Mouse (Mus musculus): ENCODE data around the gene Mum1.

The Mum1 gene

DNA sequence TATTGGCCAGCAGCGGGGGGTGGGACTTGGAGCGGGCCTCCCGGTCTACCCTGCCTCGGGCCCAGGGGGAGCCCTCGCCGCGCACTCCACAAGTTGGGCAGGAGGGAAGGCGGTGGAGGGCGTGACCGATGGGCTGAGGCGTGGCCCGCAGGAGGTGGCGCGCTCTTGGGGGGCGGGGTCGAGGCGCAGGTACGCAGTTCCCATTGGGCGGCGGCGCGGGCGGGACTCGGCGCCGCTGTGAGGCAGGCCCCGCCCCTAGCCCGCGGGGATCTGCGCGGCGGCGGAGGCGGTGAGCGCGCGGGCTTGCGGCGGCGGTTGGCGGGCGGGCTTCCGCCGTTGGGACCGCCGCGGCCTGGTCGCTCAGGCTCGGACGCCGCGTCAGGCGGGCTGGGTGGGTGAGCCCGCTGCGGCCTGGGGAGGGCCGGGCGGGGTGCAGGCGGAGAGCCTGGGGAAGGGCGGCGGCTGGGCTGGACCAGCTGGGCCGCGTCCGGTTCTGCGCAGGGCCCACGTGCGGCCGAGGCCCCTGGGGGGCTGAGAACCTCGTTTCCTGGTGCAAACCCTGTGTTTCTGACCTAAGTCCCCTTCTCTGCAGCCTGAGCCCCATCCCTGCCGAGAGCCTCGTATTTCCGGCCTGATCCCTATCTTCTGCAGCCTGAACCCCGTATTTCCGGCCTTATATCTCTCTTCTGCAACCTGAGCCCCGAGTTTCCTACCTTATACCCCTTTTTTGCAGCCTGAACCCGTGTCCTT is at the start of gene Mum1:
Gene Mum1, plus strand, starts transcription at position 19 of the 750 bp plus-strand sequence.
- peak; percentile 96 to 99 for DNase-seq (ENCODE audit: low spot score in 2 of 2)

DNA sequence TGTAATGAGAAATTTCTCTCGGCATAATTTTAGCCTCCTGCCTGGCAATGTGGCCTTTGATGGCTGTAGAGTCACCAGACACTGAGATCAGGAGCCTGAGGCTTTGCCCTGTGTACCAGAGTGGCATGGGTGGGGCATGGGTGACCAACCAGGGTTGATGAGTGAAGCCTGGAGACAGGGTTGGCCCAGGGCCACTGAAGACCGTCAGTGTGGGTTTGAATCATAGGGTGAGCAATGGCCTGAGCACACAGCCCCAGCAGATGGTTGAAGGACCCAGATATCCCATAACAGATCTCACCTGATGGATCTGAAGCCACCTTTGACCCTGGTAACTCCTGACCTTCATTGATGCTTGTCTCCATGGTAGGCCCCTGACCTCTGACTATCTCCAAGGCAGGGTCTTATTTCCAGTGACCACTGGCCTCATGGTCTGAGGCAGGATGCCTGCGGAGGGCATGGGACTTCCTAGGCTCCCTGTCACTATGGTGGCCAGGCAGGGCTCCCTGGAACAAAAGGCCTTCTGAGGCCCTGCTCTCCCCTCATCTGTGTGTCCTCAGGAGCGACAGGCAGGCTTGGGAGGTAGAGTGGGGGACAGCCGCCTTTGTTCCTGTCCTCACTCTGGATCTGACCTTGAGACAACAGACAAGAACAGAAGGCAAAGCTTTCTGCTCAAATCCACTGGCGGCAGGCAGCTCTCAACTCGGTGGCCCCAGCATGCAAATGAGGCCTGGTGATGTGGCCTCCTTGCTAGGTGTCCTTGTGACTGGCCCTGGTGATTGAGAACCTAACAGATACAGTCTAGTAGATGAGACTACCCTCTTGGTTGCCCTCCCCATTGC is 48.6 kb upstream of the Mum1 start:
- DNase-seq (ENCODE audit: low spot score in 2 of 2), result no peak

DNA sequence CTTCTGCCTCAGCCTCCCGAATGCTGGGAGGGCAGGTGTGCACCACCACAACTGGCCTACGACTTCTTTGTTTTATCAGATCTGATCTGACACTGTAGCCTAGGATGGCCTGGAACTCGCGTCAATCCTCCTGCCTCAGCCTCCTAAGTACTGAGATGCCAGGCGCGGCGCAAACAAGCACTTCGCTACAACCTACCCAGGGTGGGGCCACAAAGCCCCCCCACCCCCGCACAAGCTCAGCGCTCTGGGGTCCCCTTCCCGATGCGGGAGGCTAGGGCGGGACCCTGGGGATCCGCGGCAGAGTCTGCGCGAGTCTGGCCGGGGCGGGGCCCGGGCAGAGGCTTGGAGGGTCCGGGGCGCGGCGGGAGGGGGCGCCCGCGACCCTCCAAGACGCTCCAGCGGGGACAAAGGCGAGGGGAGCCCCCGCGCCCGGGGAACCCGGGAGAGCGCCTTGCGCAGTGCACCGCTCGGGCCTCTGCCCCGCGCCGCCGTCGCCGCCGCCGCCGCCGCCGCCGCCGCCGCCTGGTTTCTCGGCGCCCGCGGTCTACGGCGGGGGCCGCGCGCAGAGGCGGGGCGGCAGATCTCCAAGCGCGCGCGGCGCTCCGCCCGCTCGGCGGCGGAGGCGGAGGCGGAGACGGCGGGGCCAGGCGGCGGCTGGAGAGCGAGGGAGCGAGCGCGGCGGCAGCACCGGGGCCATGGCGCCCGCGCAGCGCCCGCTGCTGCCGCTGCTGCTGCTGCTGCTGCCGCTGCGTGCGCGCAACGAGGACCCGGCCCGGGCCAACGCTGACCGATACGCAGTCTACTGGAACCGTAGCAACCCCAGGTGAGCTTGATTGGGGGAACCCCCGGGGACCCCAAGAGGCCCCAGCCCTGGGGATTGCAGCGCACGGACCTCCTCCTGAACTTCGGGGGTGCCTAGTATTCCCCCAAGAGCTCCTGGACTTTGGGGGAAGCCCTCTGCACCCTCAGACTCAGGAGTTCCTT is 46.9 kb upstream of the Mum1 start, which contains the start of gene Efna2:
Gene Efna2, plus strand, starts transcription at position 415 of the 984 bp plus-strand sequence.
- no peak for DNase-seq (ENCODE audit: low spot score in 2 of 2)

- DNase-seq (ENCODE audit: low spot score in 2 of 2), result no peak
Measured at GRCm38 (mm10) chr10:80180288-80180687, 45.9 kb upstream of the Mum1 start.

- no peak for DNase-seq (ENCODE audit: low spot score in 2 of 2)
Measured at GRCm38 (mm10) chr10:80180823-80181222, 45.4 kb upstream of the Mum1 start.

DNA sequence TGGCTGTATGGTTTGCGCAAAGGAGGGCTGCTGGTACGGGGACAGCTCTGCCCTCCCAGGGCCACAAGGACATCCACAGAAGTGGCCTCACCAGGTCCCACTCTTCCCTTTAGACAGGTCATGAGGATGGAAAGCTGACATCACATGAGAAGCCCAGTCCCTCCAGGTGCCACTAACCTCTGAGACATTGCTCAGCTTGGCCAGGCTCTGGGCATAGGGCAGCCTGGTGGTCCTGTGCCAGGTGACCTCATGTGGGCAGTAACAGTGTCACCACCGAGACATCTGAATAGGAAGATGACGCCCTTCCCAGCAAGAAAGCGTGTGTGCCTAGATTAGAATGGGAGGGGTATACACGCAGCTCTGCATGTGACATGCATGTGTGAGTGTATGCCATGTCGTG is 43.7 kb upstream of the Mum1 start:
- no peak for DNase-seq (ENCODE audit: low spot score in 2 of 2)

DNA sequence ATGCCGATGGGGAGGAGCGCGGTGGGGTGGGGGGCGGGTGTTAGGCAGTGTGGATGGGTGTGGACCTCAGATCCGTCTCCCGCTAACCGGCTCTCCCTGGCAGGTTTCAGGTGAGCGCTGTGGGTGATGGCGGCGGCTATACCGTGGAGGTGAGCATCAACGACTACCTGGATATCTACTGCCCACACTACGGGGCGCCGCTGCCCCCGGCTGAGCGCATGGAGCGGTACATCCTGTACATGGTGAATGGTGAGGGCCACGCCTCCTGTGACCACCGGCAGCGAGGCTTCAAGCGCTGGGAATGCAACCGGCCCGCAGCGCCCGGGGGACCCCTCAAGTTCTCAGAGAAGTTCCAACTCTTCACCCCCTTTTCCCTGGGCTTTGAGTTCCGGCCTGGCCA is 39.6 kb upstream of the Mum1 start:
- no peak for DNase-seq (ENCODE audit: low spot score in 2 of 2)

GRCm38 (mm10) chr10:80187739-80188138 is 38.5 kb upstream of the Mum1 start:
- no peak for DNase-seq (ENCODE audit: low spot score in 2 of 2)

GRCm38 (mm10) chr10:80188453-80189024 is 37.7 kb upstream of the Mum1 start:
- no peak for DNase-seq (ENCODE audit: low spot score in 2 of 2)

GRCm38 (mm10) chr10:80189999-80190398 is 36.2 kb upstream of the Mum1 start:
- DNase-seq (ENCODE audit: low spot score in 2 of 2), result no peak

DNA sequence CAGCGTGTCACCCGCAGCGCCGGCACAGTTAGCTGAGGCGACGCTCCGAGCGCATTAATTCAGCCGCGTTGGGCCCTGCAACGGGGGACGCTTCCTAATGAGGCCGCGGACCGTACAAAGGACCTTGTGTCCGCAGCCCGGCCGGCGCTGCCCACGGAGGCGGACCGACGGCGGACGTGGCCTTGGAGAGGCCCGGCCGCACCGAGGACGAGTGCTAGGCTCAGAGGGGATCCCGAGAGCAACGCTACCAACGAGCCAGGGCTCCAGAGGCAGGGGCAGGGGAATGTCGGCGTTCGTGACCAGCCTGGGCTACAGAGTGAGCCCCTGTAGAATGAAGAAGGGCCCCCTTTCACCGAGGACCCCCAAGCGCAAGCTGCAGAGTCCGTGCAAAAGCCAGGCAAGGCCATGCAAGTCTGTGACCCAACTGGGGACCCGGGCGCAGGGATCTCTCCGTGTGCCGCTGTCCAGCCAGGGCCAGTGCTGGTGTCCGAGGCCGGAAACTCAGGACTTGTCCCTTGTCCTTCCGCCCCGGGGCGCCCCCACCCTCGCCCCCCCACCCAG is 35.7 kb upstream of the Mum1 start:
- DNase-seq (ENCODE audit: low spot score in 2 of 2), result no peak

GRCm38 (mm10) chr10:80193976-80194375 is 32.3 kb upstream of the Mum1 start:
- no peak for DNase-seq (ENCODE audit: low spot score in 2 of 2)

DNA sequence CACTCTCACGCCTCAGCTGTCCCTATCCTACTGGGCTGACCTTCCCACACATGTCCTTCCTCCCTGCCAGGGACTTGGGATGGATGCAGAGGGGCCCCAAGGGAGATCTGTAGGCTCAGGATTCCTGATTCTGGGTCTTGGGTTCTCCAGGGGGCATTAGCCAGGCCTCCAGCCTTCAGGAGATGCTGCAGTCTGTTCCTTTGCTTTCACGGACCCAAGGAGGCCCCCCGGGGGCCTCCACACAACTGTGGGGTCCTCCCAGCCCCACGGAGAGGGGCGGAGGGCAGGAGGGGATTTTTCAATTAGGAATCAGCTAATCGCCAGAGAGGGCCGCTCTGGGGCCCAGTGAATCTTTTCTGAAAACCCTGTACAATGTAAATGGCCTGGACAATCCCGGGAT is 31.8 kb upstream of the Mum1 start:
- DNase-seq (ENCODE audit: low spot score in 2 of 2), result no peak

DNA sequence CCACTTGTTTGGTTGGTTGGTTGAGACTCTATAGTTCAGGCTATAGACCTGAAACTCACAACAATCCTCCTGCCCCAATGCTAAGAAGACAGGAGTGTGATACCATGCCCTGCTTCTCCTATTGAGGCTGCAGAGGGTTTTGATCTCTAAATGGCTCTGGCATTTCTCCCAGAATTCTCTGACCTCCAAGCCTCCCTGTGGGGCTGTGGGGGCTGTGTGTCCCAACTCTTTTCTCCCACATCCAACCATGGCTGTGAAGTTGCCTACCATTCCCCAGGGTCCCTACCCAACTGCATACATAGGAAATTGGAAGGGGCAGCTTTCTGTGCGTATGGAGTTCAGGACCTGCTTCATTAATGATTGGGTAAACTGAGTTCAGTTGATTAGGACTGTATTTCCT is 30.1 kb upstream of the Mum1 start:
- no peak for DNase-seq (ENCODE audit: low spot score in 2 of 2)

GRCm38 (mm10) chr10:80196778-80197581 is 29.3 kb upstream of the Mum1 start:
- DNase-seq (ENCODE audit: low spot score in 2 of 2), result no peak

GRCm38 (mm10) chr10:80199440-80200008 is 26.7 kb upstream of the Mum1 start:
- DNase-seq (ENCODE audit: low spot score in 2 of 2), result peak; percentile 47 to 61

DNA sequence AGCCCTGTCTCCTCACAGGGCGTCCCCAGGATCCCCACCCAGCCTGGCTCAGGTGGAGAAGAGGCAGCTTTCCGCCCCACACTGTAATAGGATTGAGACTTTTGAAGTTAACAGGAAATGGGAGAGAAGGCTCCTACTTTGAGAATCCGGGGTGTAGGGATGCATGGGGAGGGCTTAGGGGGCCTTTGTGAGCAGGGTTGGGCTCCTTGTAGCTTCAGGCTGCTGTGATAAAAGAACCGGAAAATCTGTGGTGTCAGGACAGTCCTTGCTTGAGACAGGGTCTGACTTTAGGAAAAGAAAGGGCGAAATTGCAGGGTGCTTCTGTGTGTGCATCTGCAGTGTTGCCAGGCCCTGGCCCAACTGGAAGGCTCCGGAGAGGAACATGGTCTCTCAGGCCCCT is 25.7 kb upstream of the Mum1 start:
- DNase-seq (ENCODE audit: low spot score in 2 of 2), result no peak

DNA sequence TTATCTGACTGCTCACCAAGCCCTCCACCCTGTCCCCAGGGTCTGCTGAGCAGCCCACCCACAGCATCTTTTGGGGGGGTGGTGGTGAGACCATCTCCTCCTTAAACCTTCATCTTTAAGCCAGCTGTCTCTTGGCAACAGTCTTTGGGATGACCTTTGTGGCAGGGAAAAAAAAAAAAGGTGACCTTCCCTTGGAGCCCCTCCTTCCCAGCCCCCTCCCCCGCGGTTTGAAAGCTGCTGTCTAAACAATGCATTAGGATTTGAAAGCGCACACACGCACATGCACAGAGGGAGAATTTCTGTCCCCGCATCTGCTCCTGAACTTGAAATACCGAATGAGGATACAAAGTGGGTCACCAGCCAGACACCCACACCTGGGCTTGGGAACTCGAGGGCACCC is 22.2 kb upstream of the Mum1 start:
- no peak for DNase-seq (ENCODE audit: low spot score in 2 of 2)

- DNase-seq (ENCODE audit: low spot score in 2 of 2), result no peak
Measured at GRCm38 (mm10) chr10:80207201-80207600, 19.0 kb upstream of the Mum1 start.

GRCm38 (mm10) chr10:80207676-80208075 is 18.6 kb upstream of the Mum1 start:
- no peak for DNase-seq (ENCODE audit: low spot score in 2 of 2)
